Mouse (Mus musculus) ovary, postnatal 14 days (tissue): ENCODE results near the gene Arfip2.

Experiments
- DNase-seq: peaks from one replicate; pipeline ENCODE4 v3.0.0; 2022; ENCODE audit warnings: low spot score

The Arfip2 gene

GRCm38 (mm10) chr7:105614400-105614799 lies 25.8 kb downstream of the Arfip2 start:
- no peak for DNase-seq

DNA sequence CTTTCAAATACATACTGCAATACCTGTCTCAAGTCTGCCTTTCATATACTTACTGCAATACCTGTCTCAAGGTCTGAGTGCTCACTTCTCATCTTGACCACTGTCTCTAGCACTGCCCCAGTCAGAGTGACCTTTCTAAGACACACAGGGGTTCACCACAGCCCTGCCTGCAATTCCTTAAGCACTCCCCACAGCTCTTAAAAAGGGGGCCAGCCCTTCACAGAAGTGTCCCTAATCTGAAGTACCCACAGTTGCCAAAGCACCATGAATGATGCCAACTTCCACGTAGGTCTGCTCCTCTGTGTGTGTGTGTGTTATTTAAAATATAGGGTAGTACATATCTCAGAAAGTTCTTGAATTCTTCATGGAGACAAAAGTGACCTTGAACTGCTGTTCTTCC lies 28.4 kb downstream of the Arfip2 start:
- no peak for DNase-seq

GRCm38 (mm10) chr7:105608467-105608866 lies 31.7 kb downstream of the Arfip2 start:
- DNase-seq: no peak

- peak; percentile 55 for DNase-seq
Observed at GRCm38 (mm10) chr7:105602860-105603623, 37.2 kb downstream of the Arfip2 start.

GRCm38 (mm10) chr7:105590097-105590496 lies 50.1 kb downstream of the Arfip2 start:
- DNase-seq: no peak

DNA sequence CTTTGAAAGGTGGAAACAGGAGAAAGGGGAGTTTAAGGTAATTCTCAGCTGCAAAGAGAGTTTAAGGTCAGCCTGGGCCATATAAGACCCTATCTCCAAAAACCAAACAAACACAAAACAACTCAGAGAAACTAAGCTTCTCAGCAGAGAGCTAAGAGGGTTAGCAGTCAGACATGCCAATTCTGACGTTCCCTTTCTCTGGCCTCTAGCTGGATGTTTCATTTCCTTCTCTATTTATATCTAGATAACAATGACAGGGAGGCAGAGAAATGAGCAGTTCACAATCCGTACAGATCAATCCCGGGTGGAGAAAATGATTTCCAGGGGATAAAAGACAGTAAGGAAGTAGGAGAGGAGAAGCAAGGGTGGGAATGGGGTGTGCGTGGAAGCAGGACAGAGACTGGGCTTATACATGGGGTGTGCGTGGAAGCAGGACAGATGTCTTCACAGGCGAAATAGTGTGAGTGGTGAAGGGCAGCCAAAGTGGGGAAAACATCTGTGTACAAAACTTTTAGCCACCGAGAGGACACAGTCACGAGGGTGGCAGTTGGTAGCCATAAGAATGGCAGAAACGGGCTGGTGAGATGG lies 51.8 kb downstream of the Arfip2 start:
- no peak for DNase-seq
